ENCODE assay signal across 9 mouse cellular contexts in the genomic region with DNA sequence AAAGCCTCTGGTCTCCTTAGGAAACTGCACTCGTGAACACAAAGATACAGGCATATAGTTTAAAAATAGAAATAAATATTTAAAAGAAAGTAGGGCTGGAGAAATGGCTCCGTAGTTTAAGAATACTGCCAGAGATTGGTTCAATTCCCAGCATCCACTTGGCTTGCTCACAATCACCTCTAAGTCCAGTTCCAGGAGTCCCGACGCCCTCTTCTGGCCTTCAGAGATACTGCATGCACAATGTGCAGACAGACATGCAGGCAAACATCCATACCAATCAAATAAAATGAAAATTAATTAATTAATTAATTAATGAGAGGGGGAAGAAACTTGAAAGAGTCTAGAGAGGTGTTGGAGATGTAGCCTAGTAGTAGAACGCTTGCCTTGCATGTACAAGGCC.
A peak's percentile ranks its signal among the peaks of the same experiment; 100 is the strongest.
DNase-seq lines count a peak whose midpoint lies in the region; ATAC-seq and TF ChIP-seq lines count a peak whose summit lies in the region.
"Had no signal": no experiment of that assay in that cellular context is flagged by ENCODE, and none has a peak within 500 bp of the region (broad histone marks: within the 10 kb centered on the region; RNA-seq: fewer than 3 reads in every experiment).

No protein-coding gene starts in this region.

- H3K27ac ChIP-seq in cerebellum, adult 2 months (ENCODE audit: insufficient read depth, low read length) = no peak overlapping the region
- H3K27ac ChIP-seq in left cerebral cortex, adult 2 months = no peak overlapping the region
- H3K27ac ChIP-seq in limb, embryonic 13.5 days = no peak overlapping the region

- DNase-seq in cerebellum, adult 2 months = no peak
- DNase-seq in cerebellum, adult 8-10 months = no peak
- DNase-seq in left cerebral cortex, adult 2 months (ENCODE audit: extremely low spot score in 1 of 2, low spot score in 2 of 2) = no peak
- no peak for DNase-seq in left cerebral cortex, postnatal 14 days (ENCODE audit: low spot score in 2 of 2)
- DNase-seq in NIH3T3 (ENCODE audit: low read depth) = peak; percentile 61
- no peak for DNase-seq in left cerebral cortex, postnatal 36 days (ENCODE audit: low spot score in 2 of 2)
- no peak for DNase-seq in adrenal gland, adult 18-20 months (ENCODE audit: low spot score in 2 of 2)

- TF ChIP-seq POLR2A in cerebellum, adult 2 months (IDR thresholded peaks at IDR 0.05; ENCODE audit: borderline replicate concordance, insufficient read depth, low read length) = no peak

- peak overlapping the region; percentile 77; the same call in 1 of the 2 replicates for H3K4me2 ChIP-seq in limb, embryonic 13.5 days (replicated peaks)

- WGBS in cerebellum, adult 2 months = 46% methylated on average over 5 of the region's 5 CpGs
- 40% methylated on average over 5 of the region's 5 CpGs for WGBS in limb, embryonic 13.5 days

- no peak overlapping the region for H3K4me3 ChIP-seq in cerebellum, adult 2 months (replicated peaks; ENCODE audit: insufficient read depth, low read depth, low read length)
- H3K4me3 ChIP-seq in left cerebral cortex, adult 2 months = no peak overlapping the region
- H3K4me3 ChIP-seq in limb, embryonic 13.5 days = no peak overlapping the region

- no peak for ATAC-seq in limb, embryonic 13.5 days (ENCODE audit: low FRiP score, low read depth)

- peak; percentile 33; the same call in 1 of the 2 replicates for TF ChIP-seq CTCF in cerebellum, adult 2 months (IDR thresholded peaks at IDR 0.05; ENCODE audit: borderline replicate concordance, insufficient read depth, low read depth, low read length)
- peak; percentile 50 for TF ChIP-seq CTCF in left cerebral cortex, adult 2 months (IDR thresholded peaks at IDR 0.05)

- H3K9me3 ChIP-seq in limb, embryonic 13.5 days = no peaks in the 10 kb centered on the region
- H3K9me3 ChIP-seq: heart, embryonic 12.5 days had no signal

- no peak overlapping the region for H3K9ac ChIP-seq in limb, embryonic 13.5 days

- no peaks in the 10 kb centered on the region for H3K36me3 ChIP-seq in limb, embryonic 13.5 days
- H3K36me3 ChIP-seq: heart, embryonic 12.5 days had no signal

- intact Hi-C loops in left cerebral cortex, adult 2 months (cut with DNase I) = loop anchor here (10.0 kb wide), 1 partner anchor 512 kb away; no protein-coding TSS in a partner anchor
- intact Hi-C loops in left cerebral cortex, postnatal 14 days (cut with DNase I) = no loop called here
- intact Hi-C loops in left cerebral cortex, postnatal 36 days (cut with DNase I) = loop anchor here (5.0 kb wide), 2 partner anchors 60 to 115 kb away; no protein-coding TSS in a partner anchor

- H3K27me3 ChIP-seq in cerebellum, adult 2 months (ENCODE audit: control insufficient read depth, insufficient read depth, low read length) = no peaks in the 10 kb centered on the region; the same call in 1 of the 2 replicates
- peaks cover 16% of the 10 kb centered on the region for H3K27me3 ChIP-seq in limb, embryonic 13.5 days

- no peaks in the 10 kb centered on the region; the same call in 1 of the 2 replicates for H3K4me1 ChIP-seq in cerebellum, adult 2 months (ENCODE audit: control insufficient read depth, insufficient read depth, low read length)
- H3K4me1 ChIP-seq in limb, embryonic 13.5 days = peaks cover 34% of the 10 kb centered on the region
